Mouse (Mus musculus) E14TG2a.4 (cell line): ENCODE data around the gene 4933430I17Rik.

Experiments used
- CTCF ChIP-seq: conservative IDR thresholded peaks from 2 replicates; pipeline ENCODE4 v1.5.1; 2014; ENCODE audit warnings: low read length
- NANOG ChIP-seq: IDR thresholded peaks from 2 replicates; pipeline ENCODE4 v1.6.1; 2014; ENCODE audit warnings: borderline replicate concordance, low read length, mixed read lengths
- POU5F1 ChIP-seq: IDR thresholded peaks from 2 replicates; pipeline ENCODE4 v1.6.1; 2014; ENCODE audit warnings: low read length, borderline replicate concordance

GRCm38 (mm10) chr4:62495946-62496345 is 29.2 kb upstream of the 4933430I17Rik start:
- TF ChIP-seq CTCF (no peak), POU5F1 (no peak), NANOG (no peak)
